Mouse (Mus musculus): ENCODE measurements around the gene Eapp.

GRCm38 (mm10) chr12:54654741-54655140, 41.0 kb downstream of the Eapp start:
- no peak for TF ChIP-seq BHLHE40 (IDR thresholded peaks at IDR 0.05; ENCODE audit: low read depth, low read length)
- TF ChIP-seq CTCF (conservative IDR thresholded peaks at IDR 0.05 in 1 of 2, IDR thresholded peaks at IDR 0.05 in 1 of 2; ENCODE audit: low read depth in 2 of 2, low read length in 2 of 2): no peak
- no peak for TF ChIP-seq SIN3A (IDR thresholded peaks at IDR 0.05; ENCODE audit: low read length)
- TF ChIP-seq TCF12 (IDR thresholded peaks at IDR 0.05; ENCODE audit: low read depth, low read length): no peak
- no peak for TF ChIP-seq IRF4 (IDR thresholded peaks at IDR 0.05; ENCODE audit: low read depth, low read length)
- TF ChIP-seq ZC3H11A (IDR thresholded peaks at IDR 0.05; ENCODE audit: low read depth, low read length): no peak
- TF ChIP-seq EP300 (IDR thresholded peaks at IDR 0.05; ENCODE audit: low read length): no peak
- TF ChIP-seq E2F4 (IDR thresholded peaks at IDR 0.05; ENCODE audit: insufficient replicate concordance, low read depth, low read length): no peak
- TF ChIP-seq POLR2A (IDR thresholded peaks at IDR 0.05; ENCODE audit: low read depth, low read length): no peak
- TF ChIP-seq TBP (conservative IDR thresholded peaks at IDR 0.05; ENCODE audit: low read depth, low read length): no peak
- TF ChIP-seq ZKSCAN1 (IDR thresholded peaks at IDR 0.05; ENCODE audit: borderline replicate concordance, low read depth, low read length): no peak
- no peak for TF ChIP-seq PAX5 (IDR thresholded peaks at IDR 0.05; ENCODE audit: low read length)
- TF ChIP-seq ETS1 (conservative IDR thresholded peaks at IDR 0.05; ENCODE audit: low read depth, low read length): no peak
- no peak for TF ChIP-seq ELF1 (IDR thresholded peaks at IDR 0.05; ENCODE audit: low read depth, low read length)
